Mouse (Mus musculus): Measurements from ENCODE around the gene 4930572O03Rik.
"Not testable (repeated sequence)": the region's sequence is repeated elsewhere in the genome, so short reads cannot be mapped to it uniquely, and the experiment has no call there.

4930572O03Rik gene

DNA sequence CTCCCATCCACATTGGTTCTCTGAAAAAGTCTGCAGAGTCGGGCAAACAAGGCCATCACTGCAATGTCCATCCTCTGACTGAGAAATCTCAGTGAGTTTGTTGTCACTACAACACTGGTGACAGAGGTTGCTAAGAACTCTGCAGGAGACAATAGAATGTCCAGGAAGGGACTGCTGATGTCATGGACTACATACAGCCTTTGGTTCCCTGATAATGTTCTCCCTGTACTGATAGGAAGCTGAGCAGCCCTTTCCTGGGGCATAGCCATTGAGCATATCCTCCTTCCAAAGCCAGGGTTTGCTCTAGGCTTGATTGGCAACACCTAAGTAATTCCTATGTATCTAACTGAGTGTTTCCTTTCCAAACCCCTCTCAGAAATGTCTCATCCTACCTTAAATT, at the start of gene 4930572O03Rik:
4930572O03Rik (minus strand) TSS at position 101 of the 400 bp plus-strand sequence.
- CTCF ChIA-PET, result not testable (repeated sequence)

DNA sequence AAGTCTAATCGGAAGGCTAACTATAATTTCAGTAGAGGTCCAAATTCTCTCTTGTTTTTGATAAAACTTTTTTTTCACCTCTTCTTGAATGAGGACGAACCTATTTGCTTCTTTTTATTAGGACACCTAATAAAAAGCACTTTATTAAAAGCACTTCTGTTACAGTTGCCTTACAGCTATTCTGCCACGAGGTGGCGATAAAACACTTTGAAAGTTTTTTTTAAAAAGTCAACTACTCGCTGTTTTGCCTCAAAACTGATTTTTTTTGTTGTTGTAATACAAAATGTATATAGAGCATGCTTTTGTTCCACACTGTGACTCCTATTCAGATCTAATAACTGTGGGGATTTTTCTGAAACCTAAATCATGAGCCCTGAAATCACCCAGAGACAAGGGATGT, 46.0 kb upstream of the 4930572O03Rik start:
- CTCF ChIA-PET, result not testable (repeated sequence)

DNA sequence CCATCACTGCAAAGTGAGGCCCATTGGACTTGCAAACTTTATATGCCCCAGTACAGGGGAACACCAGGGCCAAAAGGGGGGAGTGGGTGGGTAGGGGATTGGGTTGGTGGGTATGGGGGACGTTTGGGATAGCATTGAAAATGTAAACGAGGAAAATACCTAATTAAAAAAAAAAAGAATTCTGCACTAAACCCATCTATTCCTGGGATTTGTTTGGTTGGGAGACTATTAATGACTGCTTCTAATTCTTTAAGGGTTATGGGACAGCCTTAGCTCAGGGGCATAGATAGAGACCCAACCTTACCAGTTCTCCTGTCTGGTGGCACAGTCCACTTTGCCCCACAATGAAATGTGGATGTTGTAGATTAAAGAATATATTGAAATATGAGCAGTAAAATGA, 40.9 kb upstream of the 4930572O03Rik start:
- CTCF ChIA-PET, result not testable (repeated sequence)

DNA sequence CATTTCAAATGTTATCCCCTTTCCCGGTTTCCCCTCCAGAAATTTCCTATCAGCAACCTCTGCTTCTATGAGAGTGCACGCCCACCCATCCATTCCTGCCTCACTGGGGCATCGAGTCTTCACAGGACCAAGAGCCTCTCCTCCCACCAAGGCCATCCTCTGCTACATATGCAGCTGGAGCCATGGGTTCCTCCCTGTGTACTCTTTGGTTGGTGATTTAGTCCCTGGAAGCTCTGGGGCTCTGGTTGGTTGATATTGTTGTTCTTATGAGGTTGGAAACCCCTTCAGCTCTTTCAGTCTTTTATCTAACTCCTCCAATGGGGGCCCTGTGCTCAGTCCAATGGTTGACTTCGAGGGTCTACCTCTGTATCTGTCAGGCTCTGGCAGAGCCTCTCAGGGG, 35.0 kb upstream of the 4930572O03Rik start:
- CTCF ChIA-PET, result not testable (repeated sequence)

DNA sequence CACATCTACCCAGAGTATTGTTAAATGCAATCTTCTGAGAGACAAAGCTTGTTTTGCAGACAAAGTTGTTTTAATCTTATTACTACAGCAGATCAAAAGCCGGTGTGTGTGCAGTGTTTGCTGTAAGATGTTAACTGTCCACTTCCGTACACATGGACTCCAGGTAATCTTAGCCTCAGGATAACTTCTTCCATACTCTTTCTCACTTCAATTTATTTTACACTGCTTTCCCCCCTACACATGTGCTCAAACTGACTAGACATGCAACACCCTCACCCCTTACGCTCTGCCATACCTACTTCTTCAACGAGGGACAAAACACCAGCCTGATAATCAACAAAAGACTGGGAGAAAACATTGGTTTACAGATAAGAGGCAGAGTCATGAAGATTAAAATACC, 34.0 kb upstream of the 4930572O03Rik start:
- CTCF ChIA-PET, result not testable (repeated sequence)

DNA sequence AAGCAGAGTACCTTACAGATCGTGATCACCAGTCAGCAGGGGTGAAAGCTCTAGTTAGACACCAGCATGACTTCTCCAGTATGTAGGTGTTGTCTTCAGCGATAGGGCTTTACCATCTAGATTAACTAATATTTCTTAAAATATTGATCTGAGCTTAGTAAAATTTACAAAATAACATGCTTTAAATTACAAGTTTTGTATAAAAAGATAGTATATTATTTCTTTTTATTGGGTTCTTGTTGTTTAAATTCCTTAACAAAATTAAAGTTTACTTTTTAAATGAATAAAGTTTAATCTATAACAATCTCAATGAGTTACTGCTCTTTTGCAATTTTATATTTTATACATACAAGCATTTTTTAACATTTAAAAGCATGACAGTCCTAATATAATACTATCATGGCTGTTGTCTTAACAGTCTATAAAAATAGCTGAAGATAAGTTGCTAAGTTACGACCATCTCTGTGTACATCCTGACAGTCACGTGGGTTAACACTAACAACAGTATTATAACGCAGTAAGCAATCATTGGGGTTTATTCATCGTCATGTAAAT, 32.9 kb upstream of the 4930572O03Rik start:
- CTCF ChIA-PET, result not testable (repeated sequence)

DNA sequence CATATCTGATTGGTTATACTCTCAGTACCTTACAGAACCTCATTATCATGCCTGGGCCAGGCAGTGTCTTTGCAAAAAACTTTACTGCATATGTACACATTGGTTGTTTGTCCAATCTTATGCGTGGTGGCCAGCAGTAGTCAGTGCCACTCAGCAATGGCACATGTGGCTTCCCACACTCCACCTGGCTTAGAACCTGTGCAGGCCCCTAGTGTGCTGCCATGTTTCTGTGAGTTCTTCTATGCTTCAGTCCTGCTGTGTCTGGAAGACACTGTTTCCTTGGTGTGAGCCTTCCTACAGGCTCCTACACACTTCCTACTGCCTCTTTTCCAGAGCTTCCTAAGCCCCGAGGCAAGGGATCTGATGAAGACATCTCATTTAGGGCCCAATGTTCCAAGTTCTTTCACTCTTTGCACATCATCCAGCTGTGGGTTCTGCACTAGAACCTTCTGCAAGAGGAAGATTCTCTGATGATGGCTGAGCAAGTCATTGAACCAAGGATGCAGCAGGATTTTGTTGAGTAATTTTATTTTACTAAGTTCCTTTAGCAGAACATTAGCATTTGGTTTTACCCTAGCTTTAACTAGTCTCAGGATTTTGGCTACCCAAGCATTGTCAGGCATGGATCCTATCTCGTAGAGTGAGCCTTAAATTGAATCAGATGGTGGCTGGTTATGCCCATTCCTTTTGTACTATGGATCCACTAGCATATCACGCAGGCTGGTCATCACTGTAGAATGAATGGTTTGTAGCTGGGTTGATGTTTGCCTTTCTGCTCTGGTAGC, 32.2 kb upstream of the 4930572O03Rik start:
- CTCF ChIA-PET, result not testable (repeated sequence)

DNA sequence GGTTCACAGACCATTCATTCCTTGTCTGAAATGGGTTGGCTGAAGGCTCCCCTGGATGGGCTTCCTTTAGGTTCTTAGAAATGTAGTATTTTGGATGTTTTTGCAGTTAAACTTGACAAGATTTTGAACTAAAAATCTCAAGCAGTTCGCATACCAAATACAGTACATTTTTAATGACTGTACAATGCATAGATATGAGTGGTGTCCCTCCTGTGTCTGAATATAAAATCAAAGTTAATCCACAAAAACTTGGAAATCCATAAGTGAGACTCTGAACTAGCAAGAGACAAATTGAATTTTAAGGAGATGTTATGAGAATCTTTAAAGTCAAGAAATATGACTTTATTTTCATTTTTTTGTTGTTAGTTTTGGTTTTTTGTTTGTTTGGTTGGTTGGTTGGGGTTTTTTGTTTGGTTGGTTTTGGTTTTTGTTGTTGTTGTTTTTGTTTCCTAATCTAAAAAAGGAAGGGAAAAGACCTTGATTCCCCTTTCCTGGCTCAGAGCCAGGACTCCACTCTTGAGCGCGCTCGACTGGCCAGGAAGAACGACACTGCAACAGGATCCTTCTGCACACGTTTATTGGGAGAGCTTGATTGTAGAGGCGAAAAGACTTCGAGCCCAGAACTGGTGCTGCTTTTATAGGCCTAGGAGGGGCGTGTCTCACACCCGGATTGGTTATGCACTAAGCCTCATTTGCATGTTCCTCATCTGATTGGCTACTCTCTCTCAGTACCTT, 24.6 kb upstream of the 4930572O03Rik start:
- CTCF ChIA-PET, result not testable (repeated sequence)

DNA sequence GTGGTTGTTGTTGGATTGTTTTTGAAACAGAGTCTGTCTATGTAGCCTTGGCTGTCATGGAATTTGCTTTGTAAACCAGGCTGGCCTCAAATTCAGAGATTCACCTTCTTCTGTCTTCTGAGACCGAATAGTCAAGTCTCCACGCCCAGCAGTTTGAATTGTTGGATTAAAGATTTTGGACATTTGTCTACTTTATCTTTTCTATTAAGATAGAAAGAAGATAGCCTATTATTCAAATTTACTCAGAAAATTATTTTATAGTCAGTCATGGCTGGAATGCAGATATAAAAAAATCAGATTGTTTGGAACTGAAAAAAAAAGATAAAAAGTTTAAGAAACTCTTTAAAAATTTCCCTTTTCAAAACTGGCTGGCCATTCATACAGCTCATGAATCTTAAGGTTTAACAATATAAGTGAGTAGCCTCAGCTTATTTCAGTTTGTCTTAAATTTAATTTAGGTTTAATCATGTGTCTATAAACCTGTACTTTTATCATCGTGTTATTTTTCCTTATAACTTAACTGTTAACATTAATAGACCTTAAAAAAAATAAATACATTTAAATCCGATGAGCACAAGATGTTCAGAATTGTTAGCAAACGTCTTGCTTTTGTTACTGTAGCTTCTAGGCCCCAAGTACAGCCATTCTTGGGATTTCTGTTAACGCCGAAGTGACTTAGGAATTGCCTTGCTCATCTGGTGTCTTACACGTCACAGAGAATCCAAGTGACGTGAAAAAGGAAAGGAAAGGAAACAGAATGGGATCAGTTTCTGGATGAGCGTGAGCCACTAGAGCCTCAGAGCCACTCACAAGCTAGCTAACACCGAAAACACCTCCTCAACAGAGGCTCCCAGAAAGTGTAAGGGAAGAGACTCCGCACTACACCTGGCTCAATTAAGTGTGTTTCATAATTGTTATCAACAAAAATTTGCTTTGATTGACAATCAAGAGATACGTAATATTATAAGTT, 23.4 kb upstream of the 4930572O03Rik start:
- CTCF ChIA-PET, result not testable (repeated sequence)

DNA sequence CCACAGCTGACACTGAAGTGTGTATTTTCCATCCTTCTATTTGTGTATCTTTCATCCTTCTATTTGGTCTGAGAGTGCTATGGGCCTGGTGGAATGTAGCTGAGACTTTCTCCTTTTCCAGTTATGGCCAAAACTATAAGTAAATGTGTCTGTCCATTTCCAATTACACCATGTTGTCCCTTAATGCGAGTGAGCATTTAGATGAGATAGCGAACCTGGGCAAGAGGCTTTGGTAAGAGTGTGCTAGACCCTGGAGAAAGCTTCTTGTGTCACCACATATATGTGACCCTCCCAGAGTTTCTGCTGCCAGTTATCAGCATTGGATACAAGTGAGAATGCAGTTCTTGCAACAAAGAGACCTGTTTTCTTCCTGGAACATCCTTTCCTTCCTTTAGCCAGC, 22.0 kb upstream of the 4930572O03Rik start:
- CTCF ChIA-PET, result not testable (repeated sequence)

DNA sequence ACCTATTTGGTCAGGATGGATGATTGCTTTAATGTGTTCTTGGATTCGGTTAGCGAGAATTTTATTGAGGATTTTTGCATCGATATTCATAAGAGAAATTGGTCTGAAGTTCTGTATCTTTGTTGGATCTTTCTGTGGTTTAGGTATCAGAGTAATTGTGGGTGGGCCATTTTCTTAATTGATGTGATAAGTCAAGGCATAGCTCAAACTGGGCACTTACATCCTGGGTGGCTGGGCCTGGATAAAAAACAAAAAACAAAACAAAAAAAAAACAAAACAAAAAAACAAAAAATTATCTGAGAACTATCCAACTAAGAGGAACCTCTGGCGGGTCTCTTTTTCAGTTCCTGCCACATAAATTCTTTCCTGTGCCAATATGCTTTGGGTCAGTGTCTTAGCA, 20.9 kb upstream of the 4930572O03Rik start:
- CTCF ChIA-PET, result not testable (repeated sequence)

DNA sequence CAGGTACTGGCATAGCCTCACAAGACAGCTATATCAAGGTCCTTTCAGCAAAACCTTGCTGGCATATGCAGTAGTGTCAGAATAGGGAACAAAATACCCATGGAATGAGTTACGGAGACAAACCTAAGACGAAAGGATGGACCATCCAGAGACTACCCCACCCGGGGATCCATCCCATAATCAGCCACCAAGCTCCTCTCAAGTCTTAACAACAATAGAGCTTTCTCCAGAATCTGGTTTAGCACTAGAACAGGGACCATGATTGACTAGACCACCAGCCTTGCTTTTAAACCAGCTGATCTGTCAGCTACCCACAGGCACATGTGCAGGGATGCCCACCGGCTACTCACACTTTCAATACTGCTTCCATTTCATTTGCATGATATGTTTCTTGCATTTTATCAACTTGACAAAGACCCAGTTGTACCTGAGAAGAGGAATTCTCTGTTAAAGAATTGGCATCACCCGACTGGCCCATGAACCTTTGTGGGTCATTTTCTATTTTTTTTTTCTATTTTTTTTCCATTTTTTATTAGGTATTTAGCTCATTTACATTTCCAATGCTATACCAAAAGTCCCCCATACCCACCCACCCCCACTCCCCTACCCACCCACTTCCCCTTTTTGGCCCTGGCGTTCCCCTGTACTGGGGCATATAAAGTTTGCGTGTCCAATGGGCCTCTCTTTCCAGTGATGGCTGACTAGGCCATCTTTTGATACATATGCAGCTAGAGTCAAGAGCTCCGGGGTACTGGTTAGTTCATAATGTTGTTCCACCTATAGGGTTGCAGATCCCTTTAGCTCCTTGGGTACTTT, 17.8 kb upstream of the 4930572O03Rik start:
- CTCF ChIA-PET, result not testable (repeated sequence)

DNA sequence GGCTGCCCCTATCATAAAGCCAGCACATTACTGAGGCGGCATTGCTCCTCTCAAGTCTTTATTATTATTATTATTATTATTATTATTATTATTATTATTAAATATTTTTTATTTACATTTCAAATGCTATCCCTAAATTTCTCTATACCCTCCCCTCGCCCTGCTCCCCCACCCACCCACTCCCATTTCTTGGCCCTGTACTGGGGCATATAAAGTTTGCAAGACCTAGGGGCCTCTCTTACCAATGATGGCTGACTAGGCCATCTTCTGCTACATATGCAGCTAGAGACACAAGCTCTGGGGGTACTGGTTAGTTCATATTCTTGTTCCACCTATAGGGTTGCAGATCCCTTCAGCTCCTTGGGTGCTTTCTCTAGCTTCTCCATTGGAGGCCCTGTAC, 17.1 kb upstream of the 4930572O03Rik start:
- CTCF ChIA-PET, result not testable (repeated sequence)

DNA sequence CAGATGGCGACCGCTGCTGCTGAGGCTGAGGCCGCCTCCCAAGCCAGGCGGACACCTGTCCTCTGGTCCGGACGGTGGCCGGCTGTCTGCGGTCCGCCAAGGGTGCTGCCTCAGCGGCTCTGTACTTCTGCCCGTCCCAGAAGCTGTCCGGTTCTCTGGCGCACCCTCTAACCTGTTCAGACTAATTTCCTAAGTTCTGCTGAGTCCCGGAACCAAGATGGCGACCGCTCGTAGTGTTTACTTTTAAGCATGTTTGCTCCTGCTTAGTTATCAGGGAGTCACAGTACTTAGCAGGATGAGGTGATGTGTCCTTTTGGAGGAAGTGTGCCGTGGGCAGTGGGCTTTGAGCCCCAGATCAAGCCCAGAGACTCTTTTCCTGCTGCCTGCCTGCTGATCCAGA, 13.9 kb upstream of the 4930572O03Rik start:
- CTCF ChIA-PET, result not testable (repeated sequence)

DNA sequence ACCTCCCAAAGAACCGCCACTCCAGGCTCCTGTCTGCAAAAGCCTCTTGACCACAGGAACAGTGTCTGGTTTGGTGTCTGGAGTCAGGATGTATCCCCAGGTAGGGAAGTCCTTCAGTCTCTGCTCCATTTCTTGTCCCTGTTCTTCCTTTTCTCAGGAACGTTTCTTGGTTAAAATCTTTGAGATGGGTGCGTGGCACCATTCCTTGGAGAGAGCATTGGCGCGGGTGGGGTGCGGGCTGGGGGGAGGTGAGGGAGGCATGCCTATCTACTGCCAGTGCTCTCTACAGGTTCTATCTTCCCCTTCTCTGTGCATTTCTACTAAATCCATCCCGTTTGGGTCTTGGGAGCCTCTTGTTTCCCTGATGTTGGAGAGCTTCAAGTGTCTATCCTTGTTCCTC, 7.0 kb upstream of the 4930572O03Rik start:
- CTCF ChIA-PET, result not testable (repeated sequence)

DNA sequence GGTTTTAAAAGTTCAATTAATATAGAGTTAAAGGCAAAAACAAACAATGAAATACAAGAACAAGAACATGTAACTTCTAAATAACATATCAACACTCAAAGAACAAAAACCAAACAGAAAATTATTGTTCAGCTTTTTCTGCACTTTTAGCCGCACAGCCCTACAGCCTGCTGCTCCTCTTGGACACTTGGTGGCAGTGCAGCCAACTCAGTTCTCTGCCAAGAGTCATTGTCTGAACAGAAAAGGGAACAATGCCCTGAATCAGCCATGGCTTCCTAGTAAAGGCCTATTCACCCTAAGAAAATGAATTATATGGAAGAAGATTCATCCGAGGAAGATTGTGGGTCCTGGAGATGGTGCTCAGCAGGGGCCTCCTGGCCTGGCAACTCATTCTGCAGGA, 4.5 kb downstream of the 4930572O03Rik start:
- CTCF ChIA-PET, result not testable (repeated sequence)

DNA sequence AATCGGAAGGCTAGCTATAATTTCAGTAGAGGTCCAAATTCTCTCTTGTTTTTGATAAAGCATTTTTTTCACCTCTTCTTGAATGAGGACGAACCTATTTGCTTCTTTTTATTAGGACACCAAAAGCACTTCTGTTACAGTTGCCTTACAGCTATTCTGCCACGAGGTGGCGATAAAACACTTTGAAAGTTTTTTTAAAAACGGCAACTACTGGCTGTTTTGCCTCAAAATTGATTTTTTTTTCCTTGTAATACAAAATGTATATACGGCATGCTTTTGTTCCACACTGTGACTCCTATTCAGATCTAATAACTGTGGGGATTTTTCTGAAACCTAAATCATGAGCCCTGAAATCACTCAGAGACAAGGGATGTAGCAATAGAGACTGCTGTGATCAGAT, 11.2 kb downstream of the 4930572O03Rik start:
- CTCF ChIA-PET, result not testable (repeated sequence)

DNA sequence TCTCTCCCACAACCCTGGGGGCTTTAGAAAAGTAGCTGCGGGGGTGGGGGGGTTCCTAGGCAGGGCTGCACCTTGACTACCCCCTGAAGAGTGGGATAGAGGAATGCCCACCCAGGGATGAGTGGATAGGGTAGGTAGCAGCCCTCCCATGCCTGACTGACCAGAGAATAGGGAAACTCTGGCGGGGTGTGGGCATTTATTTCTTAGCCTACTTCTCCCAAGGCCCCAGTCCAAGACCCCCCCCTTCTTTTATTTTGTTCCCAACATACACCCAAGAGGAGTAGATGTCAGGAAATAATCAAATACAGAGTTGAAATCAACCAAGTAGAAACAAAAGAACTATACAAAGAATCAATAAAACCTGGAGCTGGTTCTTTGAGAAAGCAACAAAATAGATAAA, 19.2 kb downstream of the 4930572O03Rik start:
- CTCF ChIA-PET, result not testable (repeated sequence)

DNA sequence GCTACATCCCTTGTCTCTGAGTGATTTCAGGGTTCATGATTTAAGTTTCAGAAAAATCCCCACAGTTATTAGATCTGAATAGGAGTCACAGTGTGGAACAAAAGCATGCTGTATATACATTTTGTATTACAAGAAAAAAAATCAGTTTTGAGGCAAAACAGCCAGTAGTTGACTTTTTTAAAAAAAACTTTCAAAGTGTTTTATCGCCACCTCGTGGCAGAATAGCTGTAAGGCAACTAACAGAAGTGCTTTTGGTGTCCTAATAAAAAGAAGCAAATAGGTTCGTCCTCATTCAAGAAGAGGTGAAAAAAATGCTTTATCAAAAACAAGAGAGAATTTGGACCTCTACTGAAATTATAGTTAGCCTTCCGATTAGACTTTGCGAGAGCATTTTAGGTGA, 26.8 kb downstream of the 4930572O03Rik start:
- CTCF ChIA-PET, result not testable (repeated sequence)

DNA sequence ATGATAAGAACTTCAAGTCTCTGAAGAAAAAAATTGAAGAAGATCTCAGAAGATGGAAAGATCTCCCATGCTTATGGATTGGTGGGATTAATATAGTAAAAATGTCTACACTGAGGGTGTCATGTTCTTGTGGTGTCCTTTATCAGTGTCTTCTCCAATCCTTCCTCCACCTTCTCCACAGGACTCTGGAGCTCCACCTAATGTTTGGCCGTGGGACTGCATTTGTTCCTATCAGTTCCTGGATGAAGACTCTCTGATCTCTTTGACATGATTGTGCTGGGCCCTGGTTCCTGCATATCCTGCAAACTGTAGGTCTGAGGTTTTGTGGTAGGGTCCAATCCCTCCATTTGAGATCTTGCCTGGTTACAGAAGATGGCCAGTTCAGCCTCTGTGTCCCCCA, 28.7 kb downstream of the 4930572O03Rik start:
- CTCF ChIA-PET, result not testable (repeated sequence)

DNA sequence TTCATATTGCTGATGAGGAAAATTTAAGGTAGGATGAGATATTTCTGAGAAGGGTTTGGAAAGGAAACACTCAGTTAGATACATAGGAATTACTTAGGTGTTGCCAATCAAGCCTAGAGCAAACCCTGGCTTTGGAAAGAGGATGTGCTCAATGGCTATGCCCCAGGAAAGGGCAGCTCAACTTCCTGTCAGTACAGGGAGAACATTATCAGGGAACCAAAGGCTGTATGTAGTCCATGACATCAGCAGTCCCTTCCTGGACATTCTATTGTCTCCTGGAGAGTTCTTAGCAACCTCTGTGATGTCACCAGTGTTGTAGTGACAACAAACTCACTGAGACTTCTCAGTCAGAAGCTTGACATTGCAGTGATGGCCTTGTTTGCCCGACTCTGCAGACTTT, 38.1 kb downstream of the 4930572O03Rik start, which contains the start of gene Speer4d:
Speer4d (plus strand) TSS at position 301 of the 400 bp plus-strand sequence.
- CTCF ChIA-PET, result not testable (repeated sequence)

Data from spleen, embryonic (tissue).